Mouse (Mus musculus) natural killer cell, adult 2 months (primary cell): Measurements from ENCODE around the gene Rnf114.

Experiments
- DNase-seq, 2 experiments: peaks; one replicate each; pipeline ENCODE4 v3.0.0; 2022; ENCODE audit warnings: low spot score in 2 of 2

Rnf114 gene

DNA sequence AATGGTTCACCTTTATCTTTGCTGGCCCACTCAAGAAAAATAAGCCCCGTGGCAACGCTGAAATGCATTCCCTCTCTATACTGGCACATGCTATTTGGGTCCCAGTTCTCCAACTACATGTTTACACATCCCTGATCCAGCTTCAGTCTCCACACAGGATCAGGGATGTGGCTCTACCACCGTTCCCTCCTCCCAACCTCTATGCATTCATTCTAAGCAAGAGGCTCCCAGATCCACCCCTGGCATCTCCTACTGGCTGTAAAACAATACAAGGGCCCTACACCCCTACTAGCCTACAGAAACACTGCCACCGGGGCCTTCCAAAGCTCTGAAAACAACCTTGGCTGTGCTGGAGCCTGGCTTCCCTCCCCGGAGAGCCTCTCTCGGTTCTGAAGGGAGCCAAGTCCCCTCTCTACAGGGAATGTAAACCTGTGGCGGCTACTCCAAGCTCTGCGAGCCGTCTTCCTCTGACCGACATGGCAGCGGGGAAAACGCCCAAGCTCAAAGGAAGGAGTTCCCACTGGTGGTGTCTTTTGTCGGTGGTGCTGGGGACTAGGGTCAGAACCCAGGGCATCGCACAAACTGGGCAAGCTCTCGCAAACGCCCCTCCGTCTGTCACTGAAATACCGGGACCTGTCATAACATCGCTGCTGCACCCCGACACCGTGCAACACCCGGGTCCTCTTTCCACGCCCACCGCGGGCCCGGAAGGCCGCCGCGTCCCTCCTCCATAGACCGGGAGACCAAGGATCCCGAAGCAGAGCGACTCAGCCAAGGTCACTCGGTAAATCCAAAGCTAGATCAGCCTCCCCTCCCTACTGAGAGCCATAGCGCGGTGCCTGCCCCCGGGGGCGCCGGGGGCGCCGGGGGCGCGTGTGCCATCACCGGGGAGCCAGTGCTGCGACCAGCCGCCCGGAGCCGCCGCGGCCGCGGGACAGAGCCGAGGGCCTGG lies at the start of gene Rnf114:
Rnf114 (plus strand) TSS at position 889 of the 952 bp plus-strand sequence.
- DNase-seq: peak in 1 of 2 experiments; percentile 26

DNA sequence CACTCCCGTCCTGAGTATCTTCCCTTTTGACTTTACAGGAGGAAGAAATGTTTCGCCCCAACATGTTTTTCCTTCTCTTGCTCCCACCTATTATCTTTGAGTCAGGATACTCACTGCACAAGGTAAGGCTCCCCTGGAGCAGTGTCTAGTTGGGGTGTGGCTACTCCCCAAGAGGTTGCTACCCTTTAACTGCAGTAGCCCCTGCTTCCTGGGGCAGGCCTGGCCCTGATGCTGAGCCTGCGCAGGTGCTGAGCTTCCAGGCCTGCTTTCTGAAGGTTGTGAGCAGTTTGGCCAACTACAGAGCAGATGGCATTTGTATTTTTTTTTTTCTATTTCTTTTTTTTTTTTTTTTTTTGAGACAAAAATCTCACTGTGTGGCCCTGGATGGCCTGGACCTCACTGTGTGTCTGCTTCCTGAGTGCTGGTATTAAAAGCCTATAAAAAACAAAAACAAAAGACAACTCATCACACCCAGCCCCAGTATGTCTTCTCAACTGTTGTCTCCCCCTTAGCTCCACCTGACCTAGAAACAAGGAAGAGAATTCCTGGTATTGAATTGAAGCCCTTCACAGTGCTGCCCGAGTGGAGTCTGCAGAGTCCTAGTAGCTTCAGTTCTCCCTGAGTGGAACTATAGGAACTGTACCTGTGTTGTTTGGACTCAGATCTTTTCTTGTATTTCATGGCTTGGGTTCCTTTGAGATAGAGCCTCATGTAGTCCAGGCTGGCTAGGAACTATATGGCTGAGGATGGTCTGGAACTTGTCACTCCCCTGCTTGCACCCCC lies 48.8 kb upstream of the Rnf114 start:
- DNase-seq: no peak

DNA sequence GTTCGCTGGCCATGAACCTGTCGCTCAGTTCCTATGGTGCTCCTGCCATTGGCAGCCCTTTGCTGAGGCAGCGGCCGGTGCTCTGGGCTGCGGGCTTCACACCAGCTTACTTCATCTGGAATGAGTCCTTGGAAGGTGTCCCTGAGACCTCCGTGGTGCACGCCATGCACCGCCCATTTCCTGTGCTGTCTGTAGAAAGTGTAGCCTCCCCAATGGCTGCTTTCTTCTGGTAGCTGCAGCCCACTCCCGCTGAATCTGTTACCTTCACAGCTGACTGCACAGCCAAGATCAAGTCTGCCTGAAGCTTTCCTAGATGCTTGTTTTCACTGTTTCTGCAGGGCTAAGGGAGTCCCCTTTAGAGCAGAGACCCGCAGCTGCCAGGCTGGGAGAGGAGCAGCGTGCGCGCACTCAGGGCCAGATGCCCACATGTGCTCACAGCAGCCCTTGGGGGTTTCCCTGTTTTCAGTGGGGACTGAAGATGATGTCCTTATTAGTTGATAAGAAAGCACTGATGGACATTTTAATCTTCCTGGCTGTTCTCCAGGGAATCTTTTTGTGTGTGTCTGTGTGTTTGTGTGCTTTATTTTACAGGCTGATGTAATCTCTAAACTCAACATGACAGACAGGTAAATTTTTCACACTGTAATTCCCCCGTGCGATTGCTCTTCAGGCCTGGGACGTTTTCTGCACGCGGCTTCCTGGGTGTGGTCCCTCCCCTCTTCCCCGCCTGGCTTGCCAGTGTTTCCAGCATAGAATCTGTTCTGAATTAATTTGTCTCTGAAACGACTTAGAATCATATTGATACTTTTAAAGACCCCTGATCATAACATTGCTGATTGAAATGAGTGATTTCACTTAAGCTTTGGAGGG lies 46.3 kb upstream of the Rnf114 start:
- DNase-seq: no peak

DNA sequence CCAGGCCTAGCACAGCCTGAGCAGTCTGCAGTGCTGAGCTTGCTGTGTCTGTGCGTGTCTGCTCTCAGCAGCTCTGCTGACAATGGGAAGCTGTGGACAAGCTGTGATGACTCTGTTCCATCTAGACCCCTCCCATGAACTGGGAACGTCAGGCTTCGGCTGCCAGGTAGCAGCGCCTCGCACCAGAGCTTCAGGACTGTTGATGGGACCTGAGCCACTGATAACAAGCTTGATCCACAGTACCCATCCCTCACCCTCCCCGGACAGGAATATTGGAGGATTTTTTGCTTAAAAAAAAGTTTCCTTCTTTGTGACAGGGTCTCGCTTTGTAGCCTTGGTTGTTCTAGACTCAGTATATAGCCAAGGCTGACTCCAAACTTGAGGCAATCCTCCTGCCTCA lies 45.2 kb upstream of the Rnf114 start:
- DNase-seq: no peak

DNA sequence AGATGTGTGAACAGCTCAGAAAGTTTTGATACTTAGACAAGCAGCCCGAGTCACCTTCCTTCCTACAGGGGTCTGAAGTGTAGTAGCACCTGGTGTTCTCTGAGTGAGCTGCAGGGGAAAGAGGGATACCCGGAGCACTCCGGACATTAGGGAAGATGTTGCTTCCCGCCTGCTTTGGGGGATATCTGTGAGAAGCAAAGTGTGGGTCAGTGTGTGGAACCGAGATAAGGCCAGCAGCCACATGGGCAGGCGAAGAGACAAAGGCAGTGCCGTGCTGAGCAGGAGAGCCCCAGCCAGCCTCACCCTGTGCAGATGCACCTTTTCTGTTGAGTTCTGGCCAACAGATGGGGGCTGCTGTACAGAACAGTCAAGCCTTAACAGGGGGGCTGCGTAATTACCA lies 44.8 kb upstream of the Rnf114 start:
- DNase-seq: no peak

DNA sequence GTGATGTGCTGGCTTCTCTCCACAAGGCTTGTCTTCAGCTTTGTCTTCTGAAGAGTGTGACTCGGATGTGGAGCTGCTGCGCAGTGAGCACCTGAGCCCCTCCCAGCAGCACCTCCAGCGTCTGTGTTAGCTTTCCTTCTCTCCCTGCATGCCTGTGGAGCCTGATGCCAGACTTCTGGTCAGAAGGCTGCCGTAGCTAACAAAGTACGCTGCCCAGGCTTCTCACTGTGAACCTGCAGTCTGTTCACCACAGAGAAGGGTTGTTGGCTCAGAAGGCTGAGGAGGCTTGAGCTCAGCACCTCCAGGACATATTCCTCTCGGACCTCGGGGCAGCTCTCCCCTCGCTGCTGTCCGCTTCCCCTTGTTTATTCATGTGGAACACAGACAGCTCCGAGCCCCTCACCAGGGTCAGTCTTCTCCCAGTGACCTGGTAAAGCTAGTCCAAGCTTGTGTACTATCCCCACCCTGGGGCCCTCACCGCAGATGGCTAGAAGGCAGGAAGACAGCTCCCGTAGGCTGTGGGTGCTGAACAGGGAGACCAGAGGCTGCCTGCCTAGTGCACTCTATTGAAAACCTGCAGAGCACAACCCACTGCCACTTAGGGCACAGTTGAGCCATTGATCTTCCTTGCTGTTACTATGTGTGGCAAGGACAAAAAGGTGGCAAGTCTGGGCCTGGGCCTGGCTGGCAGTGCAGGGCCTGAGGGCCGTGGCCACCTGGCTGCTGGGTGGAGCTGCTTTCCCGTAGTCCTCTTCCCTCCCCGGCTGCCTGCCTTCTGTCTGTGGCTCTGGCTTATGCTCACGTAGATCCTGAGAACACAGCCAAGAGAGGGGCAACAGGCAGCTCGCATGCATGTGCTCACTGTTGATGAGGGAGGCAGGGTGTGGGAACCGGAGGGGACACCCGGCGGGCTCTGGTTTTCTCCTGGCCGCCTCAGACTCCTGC lies 42.8 kb upstream of the Rnf114 start:
- no peak for DNase-seq

DNA sequence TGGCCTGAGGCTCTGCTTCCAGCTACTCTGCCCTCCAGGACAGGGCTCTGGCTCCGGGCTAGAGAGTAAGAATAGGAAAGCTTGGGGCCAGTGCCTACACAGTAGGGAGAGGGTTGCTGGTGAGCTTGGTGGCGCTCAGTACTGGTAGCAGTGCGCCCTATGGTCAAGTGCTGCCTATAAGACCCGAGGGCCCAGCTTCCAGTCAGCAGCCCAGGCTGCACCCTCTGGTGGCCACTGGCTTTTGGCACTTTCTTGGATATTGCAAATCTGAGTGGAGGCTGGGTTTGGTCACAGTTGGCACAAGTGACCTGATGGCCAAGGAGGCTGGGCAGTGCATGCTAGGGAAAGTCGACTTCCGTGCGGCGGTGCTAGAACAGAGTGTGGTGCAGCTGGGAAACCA lies 41.8 kb upstream of the Rnf114 start:
- DNase-seq: no peak

DNA sequence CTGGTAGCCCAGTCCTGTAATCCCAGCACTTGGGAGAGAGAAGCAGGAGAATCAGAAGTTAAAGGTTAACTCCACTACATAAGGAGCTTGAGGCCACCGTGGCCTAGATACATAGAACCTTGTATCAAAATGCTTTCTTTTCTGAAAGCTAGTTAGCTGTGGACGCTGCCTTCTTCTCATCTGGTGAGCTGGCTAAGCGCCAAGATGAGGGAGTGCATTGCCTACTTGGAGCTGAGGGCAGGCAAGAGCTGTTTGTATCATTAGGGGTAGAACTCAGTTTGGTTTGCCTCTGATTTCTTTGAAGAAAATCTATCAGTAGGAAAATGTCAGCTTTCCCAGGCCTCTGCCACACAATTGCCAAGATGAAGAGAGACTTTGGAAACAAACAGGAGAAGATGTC lies 38.6 kb upstream of the Rnf114 start:
- DNase-seq: no peak

DNA sequence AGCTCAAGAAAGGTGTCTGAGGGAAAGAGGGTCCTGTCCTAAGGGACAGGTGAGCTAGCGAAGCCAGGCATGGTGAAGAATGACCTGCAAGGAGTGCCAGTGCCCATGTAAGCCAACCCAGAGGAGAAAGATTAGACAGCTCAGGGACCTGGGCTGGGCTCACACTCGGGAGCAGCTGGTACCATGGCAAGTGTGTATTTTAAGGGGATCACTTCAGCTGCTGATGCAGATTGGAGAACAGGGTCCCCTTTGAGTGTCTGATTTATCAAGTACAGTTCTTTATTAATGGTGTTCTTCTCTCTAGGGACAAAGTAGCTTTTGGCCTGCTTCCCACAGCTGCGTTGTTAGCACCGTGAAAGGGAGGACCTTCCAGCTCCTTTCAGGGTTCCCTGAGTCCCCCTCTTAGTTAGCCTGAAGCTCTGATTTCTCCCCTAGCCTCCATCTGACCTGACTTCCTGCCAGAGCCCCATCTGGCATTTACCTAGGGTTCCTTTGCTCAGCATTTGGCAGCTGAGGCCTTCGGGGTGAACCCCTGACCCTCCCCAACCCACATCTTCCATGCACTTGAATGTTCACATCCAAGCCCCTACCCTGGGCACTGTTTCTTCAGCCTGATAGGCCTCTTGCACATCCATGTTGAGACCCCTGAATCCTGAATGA lies 36.0 kb upstream of the Rnf114 start:
- DNase-seq: no peak

DNA sequence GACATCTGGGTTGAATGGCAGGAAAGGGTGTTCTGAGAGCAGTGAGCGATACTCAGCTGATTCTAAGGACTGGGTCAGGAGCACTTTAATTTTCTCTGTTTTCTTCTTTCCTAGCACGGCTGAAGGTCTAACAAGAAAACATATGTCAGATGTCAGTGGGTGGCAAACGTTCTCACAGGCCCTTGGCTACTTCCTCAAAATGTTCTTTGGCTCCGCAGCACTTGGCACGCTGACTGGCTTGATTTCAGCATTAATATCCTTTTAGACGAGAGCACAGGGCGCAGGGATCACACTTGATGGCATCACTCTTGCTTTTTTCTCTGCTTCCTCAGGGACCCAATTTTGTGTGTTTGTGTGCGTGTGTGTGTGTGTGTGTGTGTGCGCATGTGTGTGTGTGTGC lies 35.2 kb upstream of the Rnf114 start:
- no peak for DNase-seq

DNA sequence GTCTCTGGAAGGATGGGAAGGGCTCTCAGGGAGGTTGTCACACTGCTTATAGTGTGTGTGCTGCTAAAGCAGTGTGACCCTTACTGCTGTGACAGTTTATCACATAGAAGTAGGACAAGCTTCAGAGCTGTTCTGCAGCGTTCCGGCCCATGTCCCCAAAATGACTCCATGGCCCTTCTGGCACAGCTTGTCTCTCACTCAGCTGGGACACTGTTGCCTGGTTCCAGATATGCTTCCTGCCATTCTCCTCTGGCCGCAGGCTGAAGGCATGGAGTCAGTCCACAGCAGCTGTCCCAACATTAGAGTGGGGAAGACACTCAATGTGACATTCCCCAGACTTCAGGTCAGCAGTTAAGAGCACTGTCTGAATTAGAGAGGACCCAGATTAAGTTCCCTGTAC lies 33.9 kb upstream of the Rnf114 start:
- DNase-seq: no peak

DNA sequence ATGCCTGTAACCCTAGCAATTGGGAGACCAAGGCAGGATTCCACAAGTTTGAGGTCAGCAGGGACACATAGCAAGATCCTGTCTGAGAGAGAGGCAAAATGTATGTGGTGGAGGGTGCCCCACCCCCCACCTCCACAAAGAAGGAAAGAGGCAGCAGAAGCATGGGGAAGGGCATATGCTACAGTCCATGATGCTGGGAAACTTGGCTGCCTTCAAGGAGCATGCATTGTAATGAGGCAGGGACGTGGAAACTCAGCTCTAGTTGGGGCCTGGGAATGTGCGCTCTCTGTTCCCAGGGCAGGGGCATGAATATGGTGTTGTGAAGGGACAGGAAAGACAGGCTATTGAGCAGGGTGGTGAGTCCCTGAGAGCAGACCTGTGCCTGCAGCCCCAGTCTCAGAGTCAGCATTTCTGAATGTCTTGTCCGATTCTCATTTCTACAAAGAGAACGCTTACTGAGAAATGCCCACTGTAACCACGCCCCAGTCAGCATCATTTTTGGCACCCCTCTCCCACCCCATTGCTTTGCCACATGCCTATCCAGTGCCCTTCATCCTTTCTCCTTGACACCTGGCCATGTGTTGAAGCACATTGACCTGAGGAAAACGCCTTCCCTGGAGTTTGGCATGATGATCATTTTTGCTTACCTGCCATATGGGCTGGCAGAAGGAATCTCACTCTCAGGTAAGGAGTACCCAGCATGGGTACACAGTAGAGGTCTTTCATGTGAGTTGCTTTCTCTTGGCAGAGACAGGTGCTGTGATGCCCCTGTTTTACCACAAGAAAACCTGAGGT lies 33.2 kb upstream of the Rnf114 start:
- no peak for DNase-seq

DNA sequence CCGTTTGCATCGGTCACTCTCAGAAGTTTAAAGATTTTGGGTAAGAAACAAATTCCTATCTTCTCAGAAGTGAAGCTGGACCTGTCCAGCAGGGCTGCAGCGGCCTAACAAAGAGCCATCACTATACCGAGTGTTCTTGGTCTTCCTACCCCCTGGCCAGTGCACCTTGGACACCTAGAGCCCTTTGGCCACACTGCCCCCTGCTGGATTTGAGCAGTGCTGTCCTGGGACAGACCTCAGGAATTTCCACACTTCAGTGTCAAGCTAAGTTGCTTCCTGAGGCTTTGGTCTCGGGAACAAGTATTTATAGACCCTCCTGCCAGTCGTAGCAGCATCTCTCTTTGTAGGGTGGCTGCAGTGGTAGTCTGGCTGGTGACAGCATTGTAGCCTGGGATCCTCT lies 29.5 kb upstream of the Rnf114 start:
- peak; percentile 30 to 49 for DNase-seq

DNA sequence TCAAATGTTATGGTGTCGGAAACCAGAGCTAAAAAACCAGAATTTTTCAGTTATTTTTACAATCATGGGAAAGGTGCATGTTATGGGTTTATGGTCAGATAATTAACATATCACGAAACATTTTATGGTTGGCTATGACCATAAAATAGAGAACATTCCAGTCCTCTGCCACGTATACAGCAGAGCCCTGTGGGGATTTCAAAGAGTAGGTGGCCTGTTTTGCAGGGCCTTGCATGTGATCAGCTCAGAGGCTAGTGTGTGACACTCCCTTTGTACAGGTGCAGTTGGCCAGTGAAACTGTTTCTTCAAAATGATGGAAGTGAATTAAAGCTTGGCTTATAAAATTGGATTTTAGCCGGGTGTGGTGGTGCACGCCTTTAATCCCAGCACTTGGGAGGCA lies 28.6 kb upstream of the Rnf114 start:
- no peak for DNase-seq

DNA sequence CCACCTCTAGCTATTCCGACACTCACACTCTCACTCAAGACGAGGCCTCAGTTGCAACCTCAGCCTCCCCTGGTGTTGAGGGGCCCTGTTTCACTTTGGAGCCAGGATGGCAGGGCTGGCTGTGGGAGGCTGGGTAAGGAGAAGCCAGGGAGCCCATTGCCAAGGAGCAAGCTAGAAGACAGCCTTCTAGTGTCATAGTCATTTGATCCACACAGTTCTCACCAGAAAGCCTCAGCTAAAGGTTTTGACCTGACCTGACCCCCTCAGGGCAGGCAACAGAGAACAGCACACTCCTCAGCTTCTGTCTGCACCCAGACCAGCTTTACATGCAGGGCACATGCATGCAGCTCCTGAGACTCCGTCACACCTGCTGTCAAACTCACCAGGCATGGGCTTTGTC lies 26.5 kb upstream of the Rnf114 start:
- DNase-seq: no peak

DNA sequence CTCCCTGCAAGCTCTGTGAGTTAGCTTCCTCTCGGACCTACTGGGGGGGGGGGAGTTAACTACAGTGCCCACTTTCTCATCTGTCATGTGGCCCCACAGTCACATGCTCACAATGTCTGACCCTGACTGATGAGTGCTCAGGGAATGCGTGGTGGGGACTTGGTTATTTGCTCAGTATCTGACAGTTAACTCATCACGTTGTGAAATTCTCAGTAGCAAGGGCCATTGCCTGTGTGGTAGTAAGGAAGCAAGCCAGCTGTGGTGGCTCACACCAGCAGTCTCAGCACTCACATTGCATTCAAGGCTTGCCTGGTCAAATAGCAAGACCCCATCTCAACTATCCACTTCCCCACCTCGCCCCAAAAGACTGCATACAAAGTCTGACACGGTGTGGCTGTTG lies 25.2 kb upstream of the Rnf114 start:
- DNase-seq: no peak

DNA sequence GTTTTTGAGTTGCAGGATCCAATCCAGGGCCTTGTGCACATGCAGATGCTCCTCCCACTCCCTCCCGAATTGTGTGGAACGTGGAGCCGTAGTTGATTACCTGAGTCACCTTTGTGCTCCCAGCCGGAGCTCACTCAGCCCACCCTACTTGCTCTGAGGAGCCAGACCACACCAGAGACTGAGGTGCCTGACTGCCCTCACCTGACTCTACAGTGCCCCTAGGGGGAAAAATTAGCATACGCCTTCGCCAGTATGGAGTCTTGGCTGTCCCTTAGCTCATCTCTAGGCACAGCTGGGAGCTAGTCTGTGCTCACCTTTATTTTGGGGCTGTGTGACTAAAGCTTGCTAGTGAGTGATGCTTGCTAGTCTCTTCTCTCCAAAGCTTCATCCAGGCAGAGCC lies 24.0 kb upstream of the Rnf114 start:
- DNase-seq: no peak

DNA sequence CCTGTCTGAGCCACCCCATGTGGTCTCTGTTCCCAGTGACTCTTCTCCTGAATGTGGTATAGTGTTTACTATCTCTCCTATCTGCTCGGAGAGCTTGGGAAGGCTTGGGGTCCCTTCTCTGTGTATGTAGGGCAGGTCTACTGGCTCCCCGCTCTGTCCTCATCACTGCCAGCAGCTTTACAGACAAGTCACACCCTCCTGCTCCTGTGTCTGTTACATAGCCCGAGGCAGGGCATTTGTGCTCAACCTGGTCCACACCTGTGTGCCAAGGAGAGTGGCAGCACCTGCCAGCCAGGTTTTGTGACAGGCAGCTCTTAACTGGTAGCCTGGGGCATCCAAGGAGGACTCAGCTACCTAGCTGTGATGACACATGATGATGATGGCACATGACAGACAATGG lies 21.8 kb upstream of the Rnf114 start:
- no peak for DNase-seq

DNA sequence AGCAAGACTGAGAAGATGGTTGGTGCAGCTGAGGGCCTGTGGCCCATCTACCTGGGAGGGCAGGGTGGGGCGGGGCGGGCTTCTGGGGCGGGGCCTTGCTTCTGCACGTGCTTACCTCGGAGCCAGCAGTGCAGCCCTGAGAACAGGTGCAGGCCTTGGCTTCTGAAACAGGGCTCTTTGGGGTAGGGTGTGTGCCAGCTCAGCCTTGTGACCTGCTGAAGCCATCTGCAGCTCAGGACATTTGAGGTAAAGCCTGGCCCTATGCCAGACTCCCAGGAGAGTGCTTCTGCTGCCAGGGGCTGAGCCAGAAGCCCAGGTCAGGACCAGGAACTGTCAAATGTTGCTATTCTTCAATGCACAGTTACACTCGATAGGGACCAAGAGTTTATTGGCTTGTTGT lies 20.9 kb upstream of the Rnf114 start:
- DNase-seq: no peak

DNA sequence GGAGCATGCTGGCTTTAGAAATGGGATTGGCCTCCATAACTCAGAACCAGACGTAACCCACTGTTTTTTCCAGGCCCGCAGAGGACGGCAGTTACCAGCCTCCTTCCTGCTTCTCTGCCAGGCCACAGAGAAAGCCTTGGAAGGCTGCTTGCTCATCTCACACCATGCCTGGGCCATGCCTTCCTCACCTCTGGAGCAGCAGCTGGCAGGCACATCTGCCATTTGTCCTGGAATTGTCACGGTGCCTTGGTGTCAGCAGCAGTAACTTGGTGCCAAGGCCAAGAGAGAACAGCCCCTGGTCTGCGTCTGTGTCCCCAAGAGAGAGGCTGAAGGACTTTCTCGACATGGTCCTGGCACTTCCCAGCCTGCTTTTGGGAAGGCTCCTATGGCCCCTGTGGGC lies 18.2 kb upstream of the Rnf114 start:
- no peak for DNase-seq
